Mouse (Mus musculus) adrenal gland, adult 2 months (tissue): ENCODE data around the gene Olfr1347. TPM values are rescaled to one million over a fixed set of nuclear protein-coding genes. Genes with fewer than 3 reads are reported as not detected.
"Not testable (repeated sequence)": the region's sequence is repeated elsewhere in the genome, so short reads cannot be mapped to it uniquely, and the experiment has no call there.

Experiments
- DNase-seq: peaks from one replicate; pipeline ENCODE4 v3.0.0; 2021
- long read RNA-seq: library from polyadenylated mRNA; stranded (forward); transcript quantifications from one replicate; pipeline ENCODE4 v2.0.0, GENCODE M21; 2021
- polyA plus RNA-seq: library from polyadenylated mRNA; depleted of rRNA; stranded (reverse); fragments of >200 nt; gene quantifications from 2 replicates; pipeline ENCODE4 v1.2.3, GENCODE M21; 2012; rRNA removed
- total RNA-seq, 2 experiments: library from RNA; stranded (reverse); gene quantifications; 2 replicates each; pipeline ENCODE4 v1.2.3; 2021

Gene Olfr1347
- not detected for total RNA-seq
- polyA plus RNA-seq = not detected in 2 replicates
- long read RNA-seq = 0 reads

GRCm38 (mm10) chr7:6499655-6500054 lies at the start of gene Olfr1347:
TSS of gene Olfr1347 (minus strand) at chr7:6499755.
- DNase-seq = no peak

DNA sequence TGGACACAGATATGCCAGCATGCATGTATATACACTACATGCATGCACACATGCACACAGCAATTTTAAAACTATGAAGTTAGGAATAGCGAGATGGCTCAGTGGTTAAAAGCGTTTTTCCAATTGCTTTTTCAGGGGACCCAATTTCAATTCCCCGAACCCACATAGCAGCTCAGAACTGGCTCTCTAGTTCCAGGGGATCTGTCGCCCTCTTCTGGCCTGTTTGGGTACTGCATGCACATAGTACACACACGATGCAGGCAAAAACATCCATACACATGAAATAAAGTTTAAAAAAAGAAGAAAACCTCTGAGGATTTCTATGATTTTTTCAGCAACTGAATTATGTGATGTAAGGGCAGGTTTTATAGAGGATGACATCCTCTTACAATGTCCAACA lies 26.6 kb upstream of the Olfr1347 start:
- DNase-seq = no peak

DNA sequence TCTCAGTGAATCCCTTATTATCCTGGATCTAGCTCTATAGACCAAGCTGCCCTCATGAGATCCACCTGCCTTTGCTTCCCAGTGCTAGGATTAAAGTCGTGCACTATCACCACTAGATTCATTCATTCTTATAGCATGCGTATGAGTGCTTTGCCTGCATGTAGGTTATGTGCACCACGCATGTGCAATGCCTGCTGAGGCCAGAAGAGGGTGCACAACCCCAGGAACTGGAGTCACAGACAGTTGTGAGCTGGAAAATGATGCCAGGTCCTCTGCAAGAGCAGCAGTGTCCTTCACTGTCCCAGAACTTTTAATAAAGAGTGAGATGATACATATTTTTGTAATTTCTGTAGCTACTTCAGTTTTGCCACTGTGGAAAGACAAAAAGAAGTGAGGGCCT lies 25.4 kb upstream of the Olfr1347 start:
- DNase-seq = no peak

GRCm38 (mm10) chr7:6522850-6523249 lies 23.3 kb upstream of the Olfr1347 start, which contains the start of gene Olfr1349:
TSS of gene Olfr1349 (minus strand) at chr7:6522950.
- no peak for DNase-seq

DNA sequence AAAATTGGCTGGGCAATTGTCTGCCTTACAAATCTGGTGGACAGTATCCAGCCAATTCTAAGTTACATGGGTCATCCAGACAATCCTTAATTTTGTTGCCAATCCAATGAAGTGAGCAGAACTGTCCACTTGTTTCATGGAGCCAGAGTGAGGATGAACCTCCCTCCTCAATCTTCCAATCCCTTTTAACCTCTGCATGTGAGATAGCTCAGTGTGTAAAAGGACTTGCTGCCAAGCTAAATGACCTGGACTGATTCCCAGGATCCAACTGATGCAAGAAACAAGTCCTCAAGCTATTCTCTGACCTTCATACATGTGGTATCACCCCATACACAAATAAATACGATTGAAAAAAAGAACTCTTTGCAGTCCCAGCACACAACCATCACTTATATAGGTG lies 22.1 kb upstream of the Olfr1347 start:
- no peak for DNase-seq

DNA sequence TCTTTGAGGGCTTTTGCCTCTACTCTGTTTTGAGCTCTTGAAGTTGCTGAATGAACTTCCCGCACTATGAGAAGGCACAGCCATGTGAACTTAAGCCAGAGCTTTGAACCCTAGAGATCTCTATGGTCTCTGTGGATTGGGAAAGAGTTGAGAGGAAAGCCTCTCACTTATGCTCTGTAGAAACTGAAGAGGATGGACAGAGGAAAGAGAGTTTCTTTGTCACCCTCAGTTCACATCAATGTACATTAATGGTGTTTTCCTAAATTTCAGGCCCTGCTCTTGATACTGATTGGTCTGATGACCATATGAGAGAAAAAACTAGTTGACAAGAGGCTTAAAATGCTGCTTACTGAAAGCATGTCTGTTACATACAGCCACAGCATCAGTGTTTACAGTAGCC lies 9.1 kb upstream of the Olfr1347 start, which contains the start of gene Olfr1348:
Gene Olfr1348, minus strand, starts transcription at position 101 of the 400 bp plus-strand sequence.
- DNase-seq = no peak

- no peak for DNase-seq
These were observed 12.7 kb downstream of the Olfr1347 start, which contains the start of gene Olfr5 for GRCm38 (mm10) chr7:6486841-6487240. TSS of gene Olfr5 (minus strand) at chr7:6486941.

DNA sequence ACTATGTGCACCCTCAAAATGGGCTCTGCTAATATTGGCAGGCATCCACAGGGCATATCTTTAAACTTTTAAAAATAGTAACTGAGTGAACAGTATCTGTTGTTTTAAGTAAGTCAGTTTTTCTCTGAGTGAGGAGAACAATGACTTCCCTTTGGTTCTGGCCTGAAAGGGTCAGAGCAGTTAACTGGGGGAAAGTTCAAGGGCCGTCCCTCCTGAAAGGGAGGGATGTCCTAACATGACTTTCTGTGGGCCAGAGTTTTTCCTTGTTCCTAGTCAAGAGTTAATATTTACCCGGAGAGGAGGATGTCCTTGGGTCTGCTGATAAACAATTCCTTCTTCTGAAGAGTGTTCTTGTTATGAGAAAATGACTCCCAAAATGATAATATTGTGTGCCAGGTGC lies 21.9 kb downstream of the Olfr1347 start:
- not testable (repeated sequence) for DNase-seq

DNA sequence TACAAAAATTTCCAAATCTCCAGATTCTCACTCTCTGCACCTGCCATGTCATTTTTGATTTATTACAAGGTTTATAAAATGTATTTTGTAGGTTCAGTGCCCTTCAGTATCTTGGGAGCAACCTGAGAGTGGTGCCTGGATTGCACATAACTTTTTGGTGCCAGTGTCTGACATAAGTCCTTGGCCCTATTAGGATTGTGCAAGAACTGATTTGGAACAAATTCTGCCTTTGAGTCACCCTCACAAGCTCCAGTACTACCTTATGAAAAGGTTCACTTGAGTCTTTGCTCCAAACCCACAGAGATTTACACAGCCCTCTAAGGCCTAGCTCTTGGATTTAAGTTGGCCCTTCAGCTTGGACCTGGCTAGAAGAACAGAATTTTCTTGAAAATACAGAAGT lies 32.6 kb downstream of the Olfr1347 start, which contains the start of gene Olfr1346:
Gene Olfr1346, plus strand, starts transcription at position 151 of the 400 bp plus-strand sequence.
- peak; percentile 15 for DNase-seq

DNA sequence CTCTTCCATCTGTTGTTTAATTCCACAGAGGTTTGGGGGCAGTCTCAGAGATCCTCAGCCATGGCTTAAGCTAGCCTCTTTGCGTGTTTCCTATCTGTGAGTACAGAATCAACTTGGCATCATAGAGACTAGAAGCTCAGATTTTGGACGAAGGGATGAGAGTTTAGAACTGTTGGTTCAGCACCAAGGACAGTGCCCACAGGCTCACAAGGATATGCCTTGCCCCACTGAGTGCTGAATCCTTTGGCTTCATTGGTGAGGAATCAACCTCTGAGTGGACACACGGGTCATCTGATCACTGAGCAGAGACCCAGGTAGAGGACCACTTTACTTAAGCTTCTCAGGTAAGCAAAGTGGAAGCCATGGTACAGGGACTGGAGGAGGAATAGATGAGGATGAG lies 43.2 kb downstream of the Olfr1347 start:
- no peak for DNase-seq

GRCm38 (mm10) chr7:6455868-6456267 lies 43.7 kb downstream of the Olfr1347 start, which contains the start of gene Olfr1336:
TSS of gene Olfr1336 (plus strand) at chr7:6456168.
- DNase-seq = no peak

DNA sequence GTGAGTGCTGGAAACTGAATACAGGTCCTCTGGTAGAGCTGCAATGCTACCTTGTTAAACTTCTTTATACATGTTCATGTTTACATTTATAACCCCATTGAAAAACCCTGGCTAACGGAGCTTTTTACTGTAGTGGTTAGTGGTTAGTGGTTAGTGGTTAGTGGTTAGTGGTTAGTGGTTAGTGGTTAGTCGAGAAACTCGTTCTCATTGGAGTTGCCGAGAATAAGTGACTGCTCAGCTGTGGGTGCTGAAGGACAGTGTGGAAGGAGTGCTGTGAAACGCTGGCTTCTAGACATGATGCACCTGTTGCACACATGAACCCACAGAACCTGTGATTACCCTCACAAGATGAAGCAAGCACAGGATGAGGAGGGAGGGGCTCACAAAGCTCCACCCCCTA lies 51.8 kb downstream of the Olfr1347 start:
- DNase-seq = no peak

GRCm38 (mm10) chr7:6441173-6441572 lies 58.4 kb downstream of the Olfr1347 start:
- no peak for DNase-seq

DNA sequence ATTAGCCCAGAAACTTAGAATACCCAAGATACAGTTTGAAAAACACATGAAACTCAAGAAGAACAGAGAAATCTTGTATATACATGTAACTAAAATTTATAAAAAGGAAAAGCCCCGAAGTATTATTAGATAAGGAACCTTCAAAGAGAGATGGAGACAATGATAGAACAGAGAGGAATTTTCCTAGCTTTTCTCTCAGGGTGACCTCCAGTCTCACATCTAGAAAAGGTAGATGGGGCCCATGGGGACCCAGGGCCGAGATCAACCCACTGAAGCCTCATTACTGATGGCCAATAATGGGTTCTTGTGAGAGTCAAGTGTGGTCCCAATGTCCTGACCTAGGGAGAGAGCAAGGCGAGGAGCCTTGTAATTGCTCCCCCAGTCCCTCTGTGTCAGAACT lies 61.2 kb downstream of the Olfr1347 start, which contains the start of gene Olfr1344:
Gene Olfr1344, plus strand, starts transcription at position 301 of the 400 bp plus-strand sequence.
- DNase-seq = no peak

Other genes starting within 250 kb of the Olfr1347 start
- gene Epp13, start 247.0 kb downstream of the Olfr1347 start, total RNA-seq = not detected
- gene Epp13, start 247.0 kb downstream of the Olfr1347 start, polyA plus RNA-seq = not detected in 2 replicates
- gene Zfp667, start 213.2 kb downstream of the Olfr1347 start, total RNA-seq = 1 to 10 TPM; 6.5 to 6.6 TPM
- 0.37 and 0.45 TPM in 2 replicates for gene Zfp667, start 213.2 kb downstream of the Olfr1347 start, polyA plus RNA-seq
- 1 to 10 TPM; 2.5 to 3.5 TPM for gene Zfp583, start 168.5 kb downstream of the Olfr1347 start, total RNA-seq
- gene Zfp583, start 168.5 kb downstream of the Olfr1347 start, polyA plus RNA-seq = 0.52 and 1.5 TPM in 2 replicates
- 1 to 10 TPM in 1 of 2 experiments, under 1 TPM in 1; 0.58 to 1.0 TPM for gene Gm3854, start 156.0 kb downstream of the Olfr1347 start, total RNA-seq
- 0.06 TPM in 1 of 2 replicates, not detected in the other for gene Gm3854, start 156.0 kb downstream of the Olfr1347 start, polyA plus RNA-seq
- 1 to 10 TPM; 1.9 to 3.0 TPM for gene Zfp78, start 136.5 kb downstream of the Olfr1347 start, total RNA-seq
- gene Zfp78, start 136.5 kb downstream of the Olfr1347 start, polyA plus RNA-seq = 0.02 and 0.20 TPM in 2 replicates
- 1 to 10 TPM; 1.4 to 2.5 TPM for gene Zfp28, start 116.5 kb downstream of the Olfr1347 start, total RNA-seq
- gene Zfp28, start 116.5 kb downstream of the Olfr1347 start, polyA plus RNA-seq = 1.1 and 1.3 TPM in 2 replicates
- under 1 TPM; 0.37 to 0.97 TPM for gene Smim17, start 101.0 kb downstream of the Olfr1347 start, total RNA-seq
- gene Smim17, start 101.0 kb downstream of the Olfr1347 start, polyA plus RNA-seq = 0.03 TPM in 2 replicates
- not detected for gene Gm20715, start 89.5 kb downstream of the Olfr1347 start, total RNA-seq
- not detected in 2 replicates for gene Gm20715, start 89.5 kb downstream of the Olfr1347 start, polyA plus RNA-seq
- not detected for gene Olfr1344, start 61.1 kb downstream of the Olfr1347 start, total RNA-seq
- 0.34 and 0.76 TPM in 2 replicates for gene Olfr1344, start 61.1 kb downstream of the Olfr1347 start, polyA plus RNA-seq
- not detected for gene Olfr1336, start 43.6 kb downstream of the Olfr1347 start, total RNA-seq
- gene Olfr1336, start 43.6 kb downstream of the Olfr1347 start, polyA plus RNA-seq = not detected in 2 replicates
- not detected for gene Olfr1346, start 32.7 kb downstream of the Olfr1347 start, total RNA-seq
- gene Olfr1346, start 32.7 kb downstream of the Olfr1347 start, polyA plus RNA-seq = not detected in 2 replicates
- not detected for gene Olfr5, start 12.8 kb downstream of the Olfr1347 start, total RNA-seq
- not detected in 2 replicates for gene Olfr5, start 12.8 kb downstream of the Olfr1347 start, polyA plus RNA-seq
- gene Olfr1348, start 9.0 kb upstream of the Olfr1347 start, total RNA-seq = not detected
- not detected in 2 replicates for gene Olfr1348, start 9.0 kb upstream of the Olfr1347 start, polyA plus RNA-seq
- not detected for gene Olfr1349, start 23.2 kb upstream of the Olfr1347 start, total RNA-seq
- not detected in 2 replicates for gene Olfr1349, start 23.2 kb upstream of the Olfr1347 start, polyA plus RNA-seq
- not detected for gene Olfr1350, start 65.1 kb upstream of the Olfr1347 start, total RNA-seq
- not detected in 2 replicates for gene Olfr1350, start 65.1 kb upstream of the Olfr1347 start, polyA plus RNA-seq
- gene Zim1, start 196.7 kb upstream of the Olfr1347 start, total RNA-seq = 1 to 10 TPM; 3.2 to 4.3 TPM
- 0.29 and 0.36 TPM in 2 replicates for gene Zim1, start 196.7 kb upstream of the Olfr1347 start, polyA plus RNA-seq
- gene Peg3, start 230.7 kb upstream of the Olfr1347 start, total RNA-seq = 10 to 100 TPM; 41.3 to 41.5 TPM
- gene Peg3, start 230.7 kb upstream of the Olfr1347 start, polyA plus RNA-seq = 2.7 and 3.0 TPM in 2 replicates
- gene Usp29, start 230.8 kb upstream of the Olfr1347 start, total RNA-seq = 1 to 10 TPM; 1.2 to 1.4 TPM
- gene Usp29, start 230.8 kb upstream of the Olfr1347 start, polyA plus RNA-seq = 0.08 and 0.31 TPM in 2 replicates